Comparison of ENCODE assay signal across 7 mouse cellular contexts in genomic region chr8:70158069-70158853, GRCm38 (mm10). TPM values are rescaled to one million over a fixed set of nuclear protein-coding genes. Genes with fewer than 3 reads are reported as not detected.
A peak's percentile ranks its signal among the peaks of the same experiment; 100 is the strongest.
DNase-seq lines count a peak whose midpoint lies in the region; ATAC-seq lines count a peak whose summit lies in the region.

No protein-coding gene starts in this region.

- peak; percentile 93 for ATAC-seq in hindbrain, embryonic 14.5 days (ENCODE audit: low FRiP score)

- 0 out of 2 replicates have a peak overlapping the region, but pooled peaks have one; percentile 11 for H3K27ac ChIP-seq in hindbrain, embryonic 14.5 days
- peak overlapping the region; percentile 75 for H3K27ac ChIP-seq in midbrain, embryonic 10.5 days (replicated peaks)

- no peaks in the 10 kb centered on the region for H3K36me3 ChIP-seq in hindbrain, embryonic 14.5 days (replicated peaks; ENCODE audit: control insufficient read depth, insufficient read depth)
- no peaks in the 10 kb centered on the region for H3K36me3 ChIP-seq in midbrain, embryonic 10.5 days

- peak overlapping the region; percentile 42 for H3K4me3 ChIP-seq in hindbrain, embryonic 14.5 days (replicated peaks; ENCODE audit: low read length)
- H3K4me3 ChIP-seq in midbrain, embryonic 10.5 days, result peak overlapping the region; percentile 59

- 13% methylated on average over 38 of the region's 40 CpGs for WGBS in hindbrain, embryonic 14.5 days
- 12% methylated on average over 40 of the region's 40 CpGs for WGBS in midbrain, embryonic 10.5 days

- DNase-seq in WW6 (ENCODE audit: low read depth, low spot score), result peak; percentile 79
- DNase-seq in cerebellum, postnatal 25 days, result peak; percentile 58 to 70
- peak; percentile 52 to 63 for DNase-seq in frontal cortex, postnatal 36 days (ENCODE audit: low spot score in 2 of 2)
- peak; percentile 81 for DNase-seq in hindbrain, embryonic 14.5 days (ENCODE audit: low spot score)
- peak; percentile 46 to 67 for DNase-seq in left cerebral cortex, postnatal 36 days (ENCODE audit: low spot score in 2 of 2)
- peak; percentile 88 for DNase-seq in midbrain, embryonic 10.5 days (ENCODE audit: low spot score)
- peak; percentile 36 to 41 for DNase-seq in right cerebral cortex, postnatal 36 days (ENCODE audit: low spot score in 2 of 2)

- peak overlapping the region; percentile 57 for H3K9ac ChIP-seq in hindbrain, embryonic 14.5 days

- H3K4me1 ChIP-seq in hindbrain, embryonic 14.5 days (replicated peaks; ENCODE audit: control insufficient read depth, insufficient read depth, low read length), result no peaks in the 10 kb centered on the region
- peaks cover 25% of the 10 kb centered on the region for H3K4me1 ChIP-seq in midbrain, embryonic 10.5 days

- H3K27me3 ChIP-seq in hindbrain, embryonic 14.5 days (ENCODE audit: control insufficient read depth, insufficient read depth, low read length), result no peaks in the 10 kb centered on the region
- H3K27me3 ChIP-seq in midbrain, embryonic 10.5 days (ENCODE audit: low read depth, poor library complexity, severe bottlenecking), result peaks cover 30% of the 10 kb centered on the region

- no peaks in the 10 kb centered on the region for H3K9me3 ChIP-seq in hindbrain, embryonic 14.5 days (ENCODE audit: control insufficient read depth, low read length)
- H3K9me3 ChIP-seq in midbrain, embryonic 10.5 days (replicated peaks), result no peaks in the 10 kb centered on the region

- H3K4me2 ChIP-seq in hindbrain, embryonic 14.5 days (replicated peaks), result peak overlapping the region; percentile 69

- intact Hi-C loops in left cerebral cortex, postnatal 36 days (cut with DNase I), result no loop called here

RNA-seq across cellular contexts. Expression of gene Tmem161a, which starts 13.9 kb away (rescaled TPM):
- polyA plus RNA-seq in hindbrain, embryonic 14.5 days (2014; fragmentation: Nextera tagmentation; extraction: Ambion mirVana), result 37.4 and 39.9 TPM in 2 replicates
- 10 to 100 TPM; 42.9 to 60.1 TPM for total RNA-seq in left cerebral cortex, postnatal 36 days (2021)
- polyA plus RNA-seq in midbrain, embryonic 10.5 days (2016; fragmentation: Nextera tagmentation; extraction: Ambion mirVana), result 66.1 and 73.4 TPM in 2 replicates

RNA-seq across cellular contexts. Expression of gene Mef2b, which starts 18.8 kb away (rescaled TPM):
- polyA plus RNA-seq in hindbrain, embryonic 14.5 days (2014; fragmentation: Nextera tagmentation; extraction: Ambion mirVana), result 0.73 and 0.83 TPM in 2 replicates
- total RNA-seq in left cerebral cortex, postnatal 36 days (2021), result under 1 TPM; 0.61 to 0.64 TPM
- polyA plus RNA-seq in midbrain, embryonic 10.5 days (2016; fragmentation: Nextera tagmentation; extraction: Ambion mirVana), result 0.46 and 0.86 TPM in 2 replicates

RNA-seq across cellular contexts. Expression of gene Borcs8, which starts 19.0 kb away (rescaled TPM):
- 62.1 and 62.7 TPM in 2 replicates for polyA plus RNA-seq in hindbrain, embryonic 14.5 days (2014; fragmentation: Nextera tagmentation; extraction: Ambion mirVana)
- total RNA-seq in left cerebral cortex, postnatal 36 days (2021), result 10 to 100 TPM; 47.9 to 50.5 TPM
- 38.2 and 41.3 TPM in 2 replicates for polyA plus RNA-seq in midbrain, embryonic 10.5 days (2016; fragmentation: Nextera tagmentation; extraction: Ambion mirVana)

RNA-seq across cellular contexts. Expression of gene Rfxank, which starts 19.3 kb away (rescaled TPM):
- 7.2 and 8.2 TPM in 2 replicates for polyA plus RNA-seq in hindbrain, embryonic 14.5 days (2014; fragmentation: Nextera tagmentation; extraction: Ambion mirVana)
- 10 to 100 TPM; 12.7 to 16.7 TPM for total RNA-seq in left cerebral cortex, postnatal 36 days (2021)
- 16.1 and 18.1 TPM in 2 replicates for polyA plus RNA-seq in midbrain, embryonic 10.5 days (2016; fragmentation: Nextera tagmentation; extraction: Ambion mirVana)

RNA-seq across cellular contexts. Expression of gene Nr2c2ap, which starts 27.1 kb away (rescaled TPM):
- polyA plus RNA-seq in hindbrain, embryonic 14.5 days (2014; fragmentation: Nextera tagmentation; extraction: Ambion mirVana), result 29.1 and 29.5 TPM in 2 replicates
- 10 to 100 TPM; 18.5 to 27.4 TPM for total RNA-seq in left cerebral cortex, postnatal 36 days (2021)
- polyA plus RNA-seq in midbrain, embryonic 10.5 days (2016; fragmentation: Nextera tagmentation; extraction: Ambion mirVana), result 28.4 and 30.7 TPM in 2 replicates

Comparison
In these comparisons a context has a peak if more than half of its experiments do, and no peak if none do; other contexts are left out.
1. Peak in every context shown above with its lines: DNase-seq, ATAC-seq, H3K4me3 ChIP-seq and H3K27ac ChIP-seq.